Mouse (Mus musculus) spleen, postnatal 10 days (tissue): ENCODE measurements around the gene Bbs10.
A peak's percentile ranks its signal among the peaks of the same experiment; 100 is the strongest.

Experiments used
- DNase-seq, 2 experiments: peaks; one replicate each; pipeline ENCODE4 v3.0.0; 2021 to 2022; ENCODE audit warnings: low spot score in 2 of 2

Gene Bbs10

GRCm38 (mm10) chr10:111320579-111320978 lies 22.1 kb downstream of the Bbs10 start:
- no peak for DNase-seq

- DNase-seq: no peak
Measured at GRCm38 (mm10) chr10:111327957-111328356, 29.5 kb downstream of the Bbs10 start.

GRCm38 (mm10) chr10:111329326-111329725 lies 30.8 kb downstream of the Bbs10 start:
- DNase-seq: peak in 1 of 2 experiments; percentile 18

- no peak for DNase-seq
Measured at GRCm38 (mm10) chr10:111334902-111335301, 36.4 kb downstream of the Bbs10 start.

GRCm38 (mm10) chr10:111335517-111336352 lies 37.3 kb downstream of the Bbs10 start:
- DNase-seq: no peak

- DNase-seq: no peak
Measured at GRCm38 (mm10) chr10:111336353-111336713, 37.9 kb downstream of the Bbs10 start.

GRCm38 (mm10) chr10:111339296-111339695 lies 40.8 kb downstream of the Bbs10 start:
- no peak for DNase-seq

- no peak for DNase-seq
Measured at GRCm38 (mm10) chr10:111341761-111342160, 43.3 kb downstream of the Bbs10 start.

GRCm38 (mm10) chr10:111343555-111343954 lies 45.1 kb downstream of the Bbs10 start:
- no peak for DNase-seq

GRCm38 (mm10) chr10:111348263-111348662 lies 49.8 kb downstream of the Bbs10 start:
- no peak for DNase-seq
